Mouse (Mus musculus) hindbrain, embryonic 13.5 days (tissue): ENCODE results near the gene Dmtf1. TPM values are rescaled to one million over a fixed set of nuclear protein-coding genes. Genes with fewer than 3 reads are reported as not detected.

ENCODE experiments used
- ATAC-seq: fragments of 200-750 bp; cut with Nextera tagmentation; 2 replicates; pipeline ENCODE4 v1.8.0; 2017; ENCODE audit warnings: moderate TSS enrichment; ENCODE audit not compliant: low FRiP score
- H3K27ac ChIP-seq: fragments of 300-500 bp; sonication (generic); 2 replicates; pipeline ENCODE4 v1.5.1; 2015; ENCODE audit warnings: inconsistent platforms, mild to moderate bottlenecking, moderate library complexity
- H3K27me3 ChIP-seq: fragments of 300-500 bp; sonication (generic); 2 replicates; pipeline ENCODE4 v1.6.1; 2015; ENCODE audit warnings: mild to moderate bottlenecking, inconsistent platforms
- H3K36me3 ChIP-seq: fragments of 300-500 bp; sonication (generic); 2 replicates; pipeline ENCODE4 v1.6.1; 2015; ENCODE audit warnings: mild to moderate bottlenecking, inconsistent platforms
- H3K4me1 ChIP-seq: fragments of 300-500 bp; sonication (generic); replicated peaks from 2 replicates; pipeline ENCODE4 v1.6.1; 2015; ENCODE audit warnings: inconsistent platforms
- H3K4me2 ChIP-seq: fragments of 300-500 bp; sonication (generic); 2 replicates; pipeline ENCODE4 v1.6.1; 2015; ENCODE audit warnings: inconsistent platforms, mild to moderate bottlenecking, moderate library complexity
- H3K4me3 ChIP-seq: fragments of 300-500 bp; sonication (generic); 2 replicates; pipeline ENCODE4 v1.5.1; 2015; ENCODE audit warnings: mild to moderate bottlenecking, inconsistent platforms
- H3K9ac ChIP-seq: fragments of 300-500 bp; sonication (generic); 2 replicates; pipeline ENCODE4 v1.6.1; 2015; ENCODE audit warnings: mild to moderate bottlenecking, inconsistent platforms
- H3K9me3 ChIP-seq: fragments of 300-500 bp; sonication (generic); 2 replicates; pipeline ENCODE4 v1.6.1; 2016; ENCODE audit warnings: inconsistent platforms
- WGBS: fragments of 180-500 bp; shearing (Covaris S2); methylation state at CpG from one replicate; pipeline ENCODE4 v1.1.7; 2015; 5-methylcytosine and 5-hydroxymethylcytosine counted together
- polyA plus RNA-seq: library from polyadenylated mRNA; unstranded; fragments of >200 nt; fragmentation: Nextera tagmentation; extraction: Ambion mirVana; gene quantifications from 2 replicates; pipeline ENCODE4 v1.2.1, GENCODE M21; 2015

The Dmtf1 gene
- polyA plus RNA-seq, 1 experiment from 2014 or later: 65.7 TPM

- Histone ChIP-seq H3K4me2 (no peak overlapping the region), H3K4me1 (peaks cover 13% of the 10 kb centered on the region), H3K9me3 (no peaks in the 10 kb centered on the region), H3K9ac (no peak overlapping the region), H3K27me3 (peaks cover 19% of the 10 kb centered on the region), H3K27ac (no peak overlapping the region), H3K36me3 (no peaks in the 10 kb centered on the region), H3K4me3 (no peak overlapping the region)
- ATAC-seq: no peak
- WGBS: 89% methylated on average over 8 of the region's 8 CpGs
Measured at GRCm38 (mm10) chr5:9103958-9104357, 57.6 kb downstream of the Dmtf1 start.

- Histone ChIP-seq H3K9me3 (no peaks in the 10 kb centered on the region), H3K4me2 (no peak overlapping the region), H3K27me3 (peaks cover 21% of the 10 kb centered on the region), H3K4me1 (peaks cover 13% of the 10 kb centered on the region), H3K9ac (no peak overlapping the region), H3K36me3 (no peaks in the 10 kb centered on the region), H3K4me3 (no peak overlapping the region), H3K27ac (no peak overlapping the region)
- ATAC-seq: no peak
- WGBS: 92% methylated on average over 2 of the region's 2 CpGs
Measured at GRCm38 (mm10) chr5:9102696-9103095, 58.9 kb downstream of the Dmtf1 start.

- H3K9me3 ChIP-seq: no peaks in the 10 kb centered on the region
- H3K27me3 ChIP-seq: peaks cover 21% of the 10 kb centered on the region
- H3K36me3 ChIP-seq: no peaks in the 10 kb centered on the region
- 0 out of 2 replicates have a peak overlapping the region, but pooled peaks have one; percentile 23 for H3K27ac ChIP-seq
- peak overlapping the region; percentile 80 for H3K4me3 ChIP-seq
- peak overlapping the region; percentile 83 for H3K4me2 ChIP-seq
- peak overlapping the region; percentile 78 for H3K9ac ChIP-seq
- WGBS: under 1% methylated on average over 83 of the region's 83 CpGs
- peaks cover 13% of the 10 kb centered on the region for H3K4me1 ChIP-seq
- ATAC-seq: peak; percentile 91
Measured at GRCm38 (mm10) chr5:9100849-9101801, 60.5 kb downstream of the Dmtf1 start.

GRCm38 (mm10) chr5:9100207-9100848, 61.2 kb downstream of the Dmtf1 start, which contains the start of gene Tmem243:
Gene Tmem243, plus strand, starts transcription at chr5:9100668.
- under 1% methylated on average over 59 of the region's 59 CpGs for WGBS
- Histone ChIP-seq H3K4me1 (peaks cover 13% of the 10 kb centered on the region), H3K27ac (0 out of 2 replicates have a peak within 1 kb of the TSS, but pooled peaks have one; percentile 23), H3K27me3 (peaks cover 21% of the 10 kb centered on the region), H3K36me3 (no peaks in the 10 kb centered on the region), H3K9me3 (no peaks in the 10 kb centered on the region), H3K9ac (peak within 1 kb of the TSS; percentile 78), H3K4me3 (peak within 1 kb of the TSS; percentile 80), H3K4me2 (peak within 1 kb of the TSS; percentile 83)
- ATAC-seq: peak; percentile 98

GRCm38 (mm10) chr5:9093490-9093889, 68.1 kb downstream of the Dmtf1 start:
- no peaks in the 10 kb centered on the region for H3K4me1 ChIP-seq
- no peak overlapping the region for H3K27ac ChIP-seq
- H3K4me3 ChIP-seq: no peak overlapping the region
- H3K9me3 ChIP-seq: no peaks in the 10 kb centered on the region
- 87% methylated on average over 4 of the region's 4 CpGs for WGBS
- no peak overlapping the region for H3K9ac ChIP-seq
- no peak for ATAC-seq
- H3K4me2 ChIP-seq: no peak overlapping the region
- H3K27me3 ChIP-seq: no peaks in the 10 kb centered on the region
- no peaks in the 10 kb centered on the region for H3K36me3 ChIP-seq

GRCm38 (mm10) chr5:9092716-9093115, 68.9 kb downstream of the Dmtf1 start:
- WGBS: 93% methylated on average over 1 of the region's 1 CpGs
- no peak for ATAC-seq
- H3K4me3 ChIP-seq: no peak overlapping the region

GRCm38 (mm10) chr5:9090493-9091106, 71.0 kb downstream of the Dmtf1 start:
- no peak overlapping the region for H3K4me2 ChIP-seq
- H3K27me3 ChIP-seq: no peaks in the 10 kb centered on the region
- H3K9me3 ChIP-seq: no peaks in the 10 kb centered on the region
- no peaks in the 10 kb centered on the region for H3K4me1 ChIP-seq
- no peak for ATAC-seq
- H3K36me3 ChIP-seq: no peaks in the 10 kb centered on the region
- H3K4me3 ChIP-seq: no peak overlapping the region
- 91% methylated on average over 6 of the region's 6 CpGs for WGBS
- H3K27ac ChIP-seq: no peak overlapping the region
- no peak overlapping the region for H3K9ac ChIP-seq

More at GRCm38 (mm10) chr5:9092716-9093115, 68.9 kb downstream of the Dmtf1 start:
- Histone ChIP-seq H3K27me3 (no peaks in the 10 kb centered on the region), H3K9ac (no peak overlapping the region), H3K9me3 (no peaks in the 10 kb centered on the region), H3K36me3 (no peaks in the 10 kb centered on the region), H3K27ac (no peak overlapping the region), H3K4me1 (no peaks in the 10 kb centered on the region), H3K4me2 (no peak overlapping the region)

GRCm38 (mm10) chr5:9086924-9087719, 74.5 kb downstream of the Dmtf1 start:
- H3K4me1 ChIP-seq: no peaks in the 10 kb centered on the region
- H3K36me3 ChIP-seq: no peaks in the 10 kb centered on the region
- no peak overlapping the region for H3K9ac ChIP-seq
- ATAC-seq: no peak
- no peaks in the 10 kb centered on the region for H3K27me3 ChIP-seq
- H3K27ac ChIP-seq: no peak overlapping the region
- H3K4me2 ChIP-seq: no peak overlapping the region
- 78% methylated on average over 3 of the region's 3 CpGs for WGBS
- H3K4me3 ChIP-seq: no peak overlapping the region
- H3K9me3 ChIP-seq: no peaks in the 10 kb centered on the region

GRCm38 (mm10) chr5:9079773-9080501, 81.6 kb downstream of the Dmtf1 start:
- Histone ChIP-seq H3K36me3 (no peaks in the 10 kb centered on the region), H3K4me3 (no peak overlapping the region), H3K27ac (no peak overlapping the region), H3K9ac (no peak overlapping the region), H3K4me2 (no peak overlapping the region), H3K9me3 (no peaks in the 10 kb centered on the region), H3K27me3 (no peaks in the 10 kb centered on the region), H3K4me1 (no peaks in the 10 kb centered on the region)
- no peak for ATAC-seq

- no peak overlapping the region for H3K4me2 ChIP-seq
- H3K36me3 ChIP-seq: no peaks in the 10 kb centered on the region
- no peak overlapping the region for H3K27ac ChIP-seq
- peak; percentile 61 for ATAC-seq
- H3K9me3 ChIP-seq: no peaks in the 10 kb centered on the region
- WGBS: 38% methylated on average over 5 of the region's 5 CpGs
- no peaks in the 10 kb centered on the region for H3K27me3 ChIP-seq
- no peak overlapping the region for H3K4me3 ChIP-seq
- H3K4me1 ChIP-seq: no peaks in the 10 kb centered on the region
- H3K9ac ChIP-seq: no peak overlapping the region
Measured at GRCm38 (mm10) chr5:9073177-9073854, 88.3 kb downstream of the Dmtf1 start.

- 97% methylated on average over 3 of the region's 3 CpGs for WGBS
- no peaks in the 10 kb centered on the region for H3K36me3 ChIP-seq
- H3K9me3 ChIP-seq: no peaks in the 10 kb centered on the region
- no peak for ATAC-seq
- H3K27ac ChIP-seq: no peak overlapping the region
- H3K4me1 ChIP-seq: no peaks in the 10 kb centered on the region
- no peak overlapping the region for H3K4me2 ChIP-seq
- no peaks in the 10 kb centered on the region for H3K27me3 ChIP-seq
- H3K9ac ChIP-seq: no peak overlapping the region
- no peak overlapping the region for H3K4me3 ChIP-seq
Measured at GRCm38 (mm10) chr5:9071360-9071759, 90.2 kb downstream of the Dmtf1 start.
